Mouse (Mus musculus) liver, postnatal 0 days (tissue): Measurements from ENCODE around the gene Tapbp.
A peak's percentile ranks its signal among the peaks of the same experiment; 100 is the strongest.

ENCODE experiments used
- CTCF ChIP-seq: sonication (generic); IDR thresholded peaks from 2 replicates; pipeline ENCODE4 v1.5.1; 2016; ENCODE audit warnings: antibody characterized with exemption, low read depth
- EP300 ChIP-seq: IDR thresholded peaks from 2 replicates; pipeline ENCODE4 v1.6.1; 2016; ENCODE audit warnings: antibody characterized with exemption, low read depth, mild to moderate bottlenecking

GRCm38 (mm10) chr17:33955555-33956214, 40.0 kb downstream of the Tapbp start, which contains the start of the genes Vps52 and Rps18:
- peak; percentile 40 for TF ChIP-seq CTCF
- peak; percentile 74 for TF ChIP-seq EP300
